Mouse (Mus musculus): ENCODE results near the gene Amigo3.
"Not testable (repeated sequence)": the region's sequence is repeated elsewhere in the genome, so short reads cannot be mapped to it uniquely, and the experiment has no call there.

Gene Amigo3

DNA sequence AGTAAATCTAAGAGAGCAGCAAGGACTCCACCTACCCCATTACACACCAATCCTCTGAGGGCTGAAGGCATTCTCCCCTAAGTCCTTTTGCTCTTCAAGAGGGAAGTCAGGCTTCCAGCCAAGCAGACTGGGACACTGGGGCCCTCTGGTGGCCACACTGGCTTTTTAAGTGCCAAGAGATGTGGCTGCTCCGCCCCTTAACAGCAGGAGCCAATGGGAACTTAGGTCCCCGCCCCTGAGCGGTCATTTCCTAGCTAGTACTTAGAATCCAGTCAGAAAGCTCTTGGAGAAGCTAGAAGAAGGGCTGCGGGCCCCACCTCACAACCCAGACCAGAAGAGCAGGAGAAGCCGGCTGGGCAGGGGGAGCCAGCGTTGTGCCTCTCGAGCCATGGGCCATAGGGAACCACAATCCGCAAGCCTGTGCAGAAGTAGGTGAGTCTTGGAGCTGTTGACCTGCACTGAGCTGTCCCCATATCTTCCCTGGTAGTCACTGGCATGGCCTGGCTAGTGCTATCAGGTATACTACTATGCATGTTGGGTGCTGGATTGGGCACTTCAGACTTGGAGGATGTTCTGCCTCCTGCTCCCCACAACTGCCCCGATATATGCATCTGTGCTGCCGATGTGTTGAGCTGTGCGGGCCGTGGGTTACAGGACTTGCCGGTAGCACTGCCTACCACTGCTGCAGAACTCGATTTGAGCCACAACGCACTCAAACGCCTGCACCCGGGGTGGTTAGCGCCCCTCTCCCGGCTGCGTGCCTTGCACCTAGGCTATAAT, at the start of gene Amigo3:
TSS of gene Amigo3 (plus strand) at position 275 of the 780 bp plus-strand sequence.
- DNase-seq (ENCODE audit: low read depth), result peak; percentile 96

DNA sequence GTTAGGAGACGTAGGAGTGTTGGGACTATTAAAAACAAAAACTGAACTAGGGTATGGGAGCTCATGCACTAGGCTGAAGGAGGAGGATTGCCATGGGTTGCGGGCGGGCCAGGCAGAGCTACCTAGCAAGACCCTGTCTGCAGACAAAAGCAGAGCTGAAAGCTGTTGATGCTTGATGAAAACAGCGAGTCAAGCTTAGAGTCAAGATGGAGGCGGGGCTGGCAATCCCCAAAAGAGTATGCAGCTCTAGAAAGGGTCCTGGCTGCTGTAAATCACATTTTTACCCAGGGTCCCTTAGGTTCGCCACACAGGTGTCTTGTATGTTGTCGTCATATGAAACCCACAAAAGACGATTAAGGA, 49.4 kb upstream of the Amigo3 start:
- peak; percentile 25 for DNase-seq (ENCODE audit: low read depth)

- no peak for DNase-seq (ENCODE audit: low read depth)
These were observed 44.9 kb upstream of the Amigo3 start for GRCm38 (mm10) chr9:108008041-108008440.

DNA sequence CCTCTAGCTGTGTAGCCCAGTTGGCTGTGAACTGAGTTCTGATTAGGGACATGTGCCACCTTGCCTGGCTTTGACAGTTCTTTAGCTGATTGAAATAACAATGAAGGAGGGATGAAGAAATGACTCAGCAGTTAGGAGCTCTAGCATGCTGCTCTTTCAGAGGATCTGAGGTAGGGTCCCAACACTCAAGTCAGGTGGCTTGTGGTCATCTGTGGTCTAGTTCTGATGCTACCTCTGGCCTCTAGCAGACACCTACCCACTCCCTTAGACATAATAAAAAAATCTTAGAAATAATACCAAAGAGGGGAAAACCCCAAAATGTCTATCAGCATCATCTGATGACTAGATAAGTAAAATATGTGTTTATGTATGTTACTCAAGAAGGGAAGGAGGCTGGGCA, 42.6 kb upstream of the Amigo3 start:
- peak; percentile 41 for DNase-seq (ENCODE audit: low read depth)

GRCm38 (mm10) chr9:108013577-108013976, 39.4 kb upstream of the Amigo3 start:
- DNase-seq (ENCODE audit: low read depth), result not testable (repeated sequence)

GRCm38 (mm10) chr9:108017127-108017526, 35.8 kb upstream of the Amigo3 start:
- no peak for DNase-seq (ENCODE audit: low read depth)

DNA sequence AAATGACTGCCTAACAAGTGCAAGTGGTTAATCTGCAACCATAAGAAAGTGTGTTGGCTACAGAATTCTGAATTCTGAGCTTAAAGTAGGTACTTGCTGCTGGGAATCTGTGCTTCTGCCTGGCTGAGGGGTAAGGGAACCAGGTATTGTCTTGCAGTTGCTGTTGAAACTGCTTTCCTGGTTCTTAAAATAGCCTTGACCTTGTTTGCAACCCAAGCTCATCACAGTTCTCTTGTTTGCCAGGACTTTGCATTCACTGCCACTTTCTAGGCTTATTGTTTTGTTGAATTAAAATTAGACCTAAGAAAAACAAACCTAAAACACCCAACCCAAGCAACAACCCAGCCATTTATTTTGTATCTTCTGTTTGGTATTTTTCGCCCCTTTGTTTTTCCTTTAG, 32.2 kb upstream of the Amigo3 start:
- no peak for DNase-seq (ENCODE audit: low read depth)

- no peak for DNase-seq (ENCODE audit: low read depth)
These were observed 29.7 kb upstream of the Amigo3 start for GRCm38 (mm10) chr9:108023216-108023615.

DNA sequence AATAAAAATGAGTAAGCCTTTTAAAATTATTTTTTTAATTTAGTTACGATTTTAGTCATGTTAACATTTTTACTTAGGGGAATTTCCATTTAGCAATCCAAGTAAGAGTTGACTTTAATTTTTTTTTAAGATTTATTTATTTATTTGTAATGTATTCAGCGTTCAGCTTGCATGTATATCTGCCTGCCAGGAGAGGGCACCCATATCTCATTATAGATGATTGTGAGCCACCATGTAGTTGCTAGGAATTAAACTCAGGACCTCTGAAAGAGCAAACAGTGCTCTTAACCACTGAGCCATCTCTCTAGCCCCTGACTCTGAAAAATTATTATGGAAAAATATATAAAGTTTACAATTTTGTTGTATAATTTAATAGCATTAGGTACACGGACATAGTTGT, 26.4 kb upstream of the Amigo3 start:
- peak; percentile 42 for DNase-seq (ENCODE audit: low read depth)

GRCm38 (mm10) chr9:108027867-108028266, 25.1 kb upstream of the Amigo3 start:
- DNase-seq (ENCODE audit: low read depth), result no peak

DNA sequence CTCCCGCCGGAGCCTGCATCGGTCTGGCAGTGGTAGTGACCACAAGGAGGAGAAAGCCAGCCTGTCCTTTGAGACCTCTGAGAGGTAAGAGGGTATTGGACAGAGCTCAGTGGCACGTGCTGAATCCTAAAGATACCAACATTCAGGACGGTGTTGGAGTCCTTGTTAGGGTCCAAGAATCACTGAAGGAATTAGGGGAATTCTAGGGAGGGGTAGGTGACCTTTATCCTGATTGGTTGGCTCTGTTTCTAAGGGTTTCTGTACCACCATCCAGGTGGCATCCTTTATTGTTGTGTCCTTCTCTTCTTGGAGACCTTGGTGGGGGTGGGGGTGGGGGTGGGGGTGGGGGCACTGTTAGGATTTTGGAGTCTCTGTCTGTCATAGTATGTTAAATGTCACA, 20.8 kb upstream of the Amigo3 start:
- DNase-seq (ENCODE audit: low read depth), result no peak

- DNase-seq (ENCODE audit: low read depth), result no peak
These were observed 17.4 kb upstream of the Amigo3 start for GRCm38 (mm10) chr9:108035331-108036156.

DNA sequence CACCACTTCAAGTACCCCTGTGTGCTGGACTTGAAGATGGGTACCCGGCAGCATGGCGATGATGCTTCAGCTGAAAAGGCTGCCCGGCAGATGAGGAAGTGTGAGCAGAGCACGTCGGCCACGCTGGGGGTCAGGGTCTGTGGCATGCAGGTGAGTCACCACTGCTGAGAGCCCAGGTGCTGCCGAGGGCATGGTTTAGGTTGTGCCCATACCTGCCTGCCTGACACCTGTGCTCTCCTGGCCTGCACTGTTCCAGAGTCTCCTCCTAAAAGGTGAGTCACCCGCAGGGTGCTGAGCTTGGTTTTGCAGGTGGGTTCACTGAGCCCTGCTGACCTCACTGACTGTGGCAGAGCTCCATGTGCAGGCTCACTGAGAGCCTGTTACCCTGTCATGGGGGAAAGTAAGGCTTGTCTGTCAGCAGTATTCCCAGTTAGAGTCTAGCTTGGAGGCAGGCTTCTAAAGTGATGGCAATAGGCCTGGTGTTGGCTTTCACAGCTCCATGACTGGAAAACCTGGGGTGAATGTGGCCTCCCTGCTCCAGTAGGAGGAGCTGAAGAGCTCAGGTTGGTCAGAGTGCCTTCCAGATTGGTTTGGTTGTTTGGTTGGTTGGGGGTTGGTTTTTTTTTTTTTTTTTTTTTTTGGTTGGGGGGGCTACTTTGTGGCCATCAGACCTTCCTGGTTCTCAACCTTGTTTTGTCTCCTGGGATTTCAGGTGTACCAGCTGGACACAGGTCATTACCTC, 8.0 kb upstream of the Amigo3 start:
- DNase-seq (ENCODE audit: low read depth), result no peak

DNA sequence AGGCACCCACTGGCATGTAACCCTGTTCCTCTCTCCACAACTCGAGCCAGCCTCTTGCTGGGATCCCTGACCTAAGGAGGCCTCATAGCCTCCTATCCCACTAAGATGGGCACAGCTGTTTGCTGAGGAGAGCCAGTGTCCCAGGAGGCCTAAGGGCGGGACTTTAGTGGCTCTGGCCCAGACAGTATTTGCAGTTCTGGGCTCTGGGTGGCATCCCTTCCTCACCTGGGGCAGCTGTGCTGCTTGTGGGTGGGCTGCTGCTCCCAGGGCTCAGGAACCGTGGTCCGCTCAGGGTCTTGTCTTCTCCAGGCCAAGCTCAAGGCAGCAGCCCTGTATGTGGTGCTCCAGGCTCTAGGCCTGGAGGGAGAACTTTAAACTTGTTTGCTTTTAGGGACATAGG, 6.4 kb upstream of the Amigo3 start:
- DNase-seq (ENCODE audit: low read depth), result no peak

- DNase-seq (ENCODE audit: low read depth), result no peak
These were observed 5.1 kb upstream of the Amigo3 start for GRCm38 (mm10) chr9:108047601-108048565.

GRCm38 (mm10) chr9:108048566-108048955, 4.4 kb upstream of the Amigo3 start:
- DNase-seq (ENCODE audit: low read depth), result no peak

DNA sequence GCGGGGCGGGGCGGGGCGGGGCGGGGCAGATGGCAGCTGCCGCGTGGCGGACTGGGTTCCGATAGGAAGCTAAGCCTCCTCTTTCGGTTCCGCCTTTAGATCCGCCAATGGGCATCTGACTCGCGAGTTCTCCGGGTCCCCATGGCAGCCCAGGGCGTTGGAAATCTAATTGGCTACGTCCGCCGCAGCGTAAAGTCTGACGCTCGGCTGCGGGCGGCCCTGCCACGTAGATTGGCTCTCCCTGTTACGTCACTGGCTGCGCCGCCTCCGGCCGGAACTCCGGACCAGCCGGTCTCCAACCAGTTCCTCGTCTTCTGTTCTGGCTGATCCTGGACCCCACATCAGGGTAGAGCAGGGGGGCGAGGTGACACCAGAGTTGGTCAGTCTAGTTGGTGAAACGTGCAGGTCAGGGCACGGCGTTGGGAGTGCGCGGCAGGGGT, 3.9 kb upstream of the Amigo3 start, which contains the start of gene Gmppb:
TSS of gene Gmppb (plus strand) at position 227 of the 440 bp plus-strand sequence.
- peak; percentile 98 for DNase-seq (ENCODE audit: low read depth)

DNA sequence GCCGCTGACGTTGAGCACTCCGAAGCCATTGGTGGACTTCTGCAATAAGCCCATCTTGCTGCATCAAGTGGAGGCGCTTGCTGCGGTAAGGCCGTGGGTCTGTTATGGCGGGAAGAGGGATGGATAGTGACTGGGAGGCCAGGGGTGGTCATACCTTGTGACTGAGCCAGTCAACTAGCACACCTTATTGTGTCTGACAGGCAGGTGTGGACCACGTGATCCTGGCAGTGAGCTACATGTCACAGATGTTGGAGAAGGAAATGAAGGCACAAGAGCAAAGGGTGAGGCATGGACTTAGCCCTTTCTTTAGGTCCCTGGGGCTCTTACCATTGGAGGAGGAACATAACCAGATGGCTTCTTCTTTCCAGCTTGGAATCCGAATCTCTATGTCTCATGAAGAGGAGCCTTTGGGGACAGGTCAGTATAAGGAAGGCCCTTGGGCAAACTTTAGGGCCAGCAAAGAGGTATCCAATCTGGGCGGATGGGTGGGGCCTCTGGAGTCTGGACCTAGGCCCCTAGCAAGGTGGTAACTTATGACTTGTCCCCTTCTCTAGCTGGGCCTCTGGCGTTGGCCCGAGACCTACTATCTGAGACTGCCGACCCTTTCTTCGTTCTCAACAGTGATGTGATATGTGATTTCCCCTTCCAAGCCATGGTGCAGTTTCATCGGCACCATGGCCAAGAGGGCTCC, 3.3 kb upstream of the Amigo3 start:
- no peak for DNase-seq (ENCODE audit: low read depth)

DNA sequence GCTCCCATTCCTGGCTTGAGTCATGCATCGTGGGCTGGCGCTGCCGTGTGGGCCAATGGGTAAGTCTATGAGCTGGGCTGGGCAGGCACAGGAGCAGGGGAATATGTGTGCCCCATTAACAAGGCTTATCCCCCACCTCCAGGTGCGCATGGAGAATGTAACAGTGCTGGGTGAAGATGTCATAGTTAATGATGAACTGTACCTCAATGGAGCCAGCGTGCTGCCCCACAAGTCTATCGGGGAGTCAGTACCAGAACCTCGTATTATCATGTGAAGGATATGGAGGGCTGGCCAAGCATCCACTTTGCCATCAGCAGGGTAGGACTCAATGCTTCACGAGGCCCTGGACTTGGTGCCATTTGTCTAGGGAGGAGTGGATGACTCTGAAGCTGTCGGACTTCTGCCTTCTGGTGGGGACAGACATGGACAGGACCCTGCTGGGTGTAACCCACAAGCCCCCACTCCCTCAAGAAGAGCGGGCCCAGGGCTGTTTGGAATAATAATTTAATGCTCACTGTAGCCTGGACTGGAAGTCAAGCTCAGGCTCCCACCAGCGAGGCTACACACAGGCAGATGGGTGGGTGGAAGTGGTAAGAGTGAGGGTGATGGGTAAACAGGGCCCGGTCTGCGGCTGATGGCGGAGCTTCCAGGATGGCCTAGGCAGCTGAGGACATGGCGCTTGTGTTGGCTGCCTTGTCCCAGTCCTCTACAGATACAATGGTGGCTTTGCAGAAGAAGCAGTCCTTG, 1.6 kb upstream of the Amigo3 start:
- no peak for DNase-seq (ENCODE audit: low read depth)

- no peak for DNase-seq (ENCODE audit: low read depth)
These were observed 1.1 kb upstream of the Amigo3 start for GRCm38 (mm10) chr9:108051931-108052220.
